Comparison of ENCODE assay signal across 15 mouse cellular contexts in the genomic region with DNA sequence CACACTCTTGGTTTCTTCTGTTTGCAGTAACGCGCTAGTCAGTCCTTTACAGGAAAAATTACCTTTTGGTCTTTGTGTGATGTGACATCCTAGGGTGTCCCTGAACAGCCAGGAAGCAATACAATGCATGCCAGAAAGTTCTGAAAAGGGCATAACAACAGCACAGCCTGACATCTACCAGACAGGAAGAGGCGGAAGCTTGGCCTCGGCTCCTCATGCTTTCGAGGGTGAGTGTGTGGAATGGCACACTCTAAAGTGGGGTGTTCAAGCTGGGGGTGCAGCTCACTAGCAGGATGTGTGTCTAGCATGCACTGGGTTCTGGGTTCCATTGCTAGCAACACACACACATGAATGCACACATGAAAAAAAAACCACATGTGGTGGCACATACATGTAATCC. TPM values are rescaled to one million over a fixed set of nuclear protein-coding genes. Genes with fewer than 3 reads are reported as not detected.
A peak's percentile ranks its signal among the peaks of the same experiment; 100 is the strongest.
DNase-seq lines count a peak whose midpoint lies in the region; ATAC-seq and TF ChIP-seq lines count a peak whose summit lies in the region.
"Had no signal": no experiment of that assay in that cellular context is flagged by ENCODE, and none has a peak within 500 bp of the region (broad histone marks: within the 10 kb centered on the region; RNA-seq: fewer than 3 reads in every experiment).

No protein-coding gene starts in this region.

- H3K27ac ChIP-seq in heart, embryonic 12.5 days (ENCODE audit: poor library complexity, severe bottlenecking) = 0 out of 2 replicates have a peak overlapping the region, but pooled peaks have one; percentile 15
- H3K27ac ChIP-seq in midbrain, embryonic 10.5 days (replicated peaks) = peak overlapping the region; percentile 74
- H3K27ac ChIP-seq in midbrain, embryonic 14.5 days (replicated peaks; ENCODE audit: low read depth, low read length) = no peak overlapping the region
- peak overlapping the region; percentile 67 for H3K27ac ChIP-seq in embryonic facial prominence, embryonic 10.5 days (replicated peaks)
- H3K27ac ChIP-seq in thymus, adult 2 months (ENCODE audit: control insufficient read depth, insufficient read depth, low read length) = no peak overlapping the region
- H3K27ac ChIP-seq: forebrain, embryonic 12.5 days; hindbrain, postnatal 0 days; lung, embryonic 15.5 days had no signal

- H3K4me3 ChIP-seq in heart, embryonic 12.5 days = no peak overlapping the region
- H3K4me3 ChIP-seq in midbrain, embryonic 10.5 days = no peak overlapping the region
- H3K4me3 ChIP-seq in midbrain, embryonic 14.5 days (replicated peaks; ENCODE audit: low read depth, low read length) = no peak overlapping the region
- H3K4me3 ChIP-seq in embryonic facial prominence, embryonic 10.5 days = no peak overlapping the region
- H3K4me3 ChIP-seq in thymus, adult 2 months (ENCODE audit: control insufficient read depth, insufficient read depth, low read length) = no peak overlapping the region
- H3K4me3 ChIP-seq: forebrain, embryonic 12.5 days; lung, embryonic 15.5 days had no signal

- no peak overlapping the region for H3K4me2 ChIP-seq in heart, embryonic 12.5 days
- H3K4me2 ChIP-seq in midbrain, embryonic 14.5 days (ENCODE audit: low read length) = no peak overlapping the region
- H3K4me2 ChIP-seq: forebrain, embryonic 12.5 days; lung, embryonic 15.5 days had no signal

- peaks cover 21% of the 10 kb centered on the region for H3K4me1 ChIP-seq in heart, embryonic 12.5 days (replicated peaks)
- peaks cover 51% of the 10 kb centered on the region for H3K4me1 ChIP-seq in midbrain, embryonic 10.5 days
- peaks cover 6% of the 10 kb centered on the region for H3K4me1 ChIP-seq in midbrain, embryonic 14.5 days (ENCODE audit: control insufficient read depth, insufficient read depth, low read length)
- peaks cover 34% of the 10 kb centered on the region for H3K4me1 ChIP-seq in embryonic facial prominence, embryonic 10.5 days
- peaks cover 7% of the 10 kb centered on the region; the same call in 1 of the 2 replicates for H3K4me1 ChIP-seq in thymus, adult 2 months (replicated peaks; ENCODE audit: control insufficient read depth, insufficient read depth, low read length)

- H3K9me3 ChIP-seq in heart, embryonic 12.5 days (replicated peaks) = no peaks in the 10 kb centered on the region
- 0 out of 2 replicates have a peak, but pooled peaks cover 4% of the 10 kb centered on the region for H3K9me3 ChIP-seq in midbrain, embryonic 10.5 days (replicated peaks)
- H3K9me3 ChIP-seq in midbrain, embryonic 14.5 days (ENCODE audit: control insufficient read depth, low read length) = no peaks in the 10 kb centered on the region
- H3K9me3 ChIP-seq in embryonic facial prominence, embryonic 10.5 days = no peaks in the 10 kb centered on the region
- H3K9me3 ChIP-seq: forebrain, embryonic 12.5 days; lung, embryonic 15.5 days had no signal

- no peaks in the 10 kb centered on the region for H3K36me3 ChIP-seq in heart, embryonic 12.5 days
- H3K36me3 ChIP-seq in midbrain, embryonic 10.5 days = no peaks in the 10 kb centered on the region
- no peaks in the 10 kb centered on the region for H3K36me3 ChIP-seq in midbrain, embryonic 14.5 days (ENCODE audit: control insufficient read depth, insufficient read depth, low read length)
- H3K36me3 ChIP-seq in embryonic facial prominence, embryonic 10.5 days (replicated peaks) = no peaks in the 10 kb centered on the region
- no peaks in the 10 kb centered on the region for H3K36me3 ChIP-seq in thymus, adult 2 months (ENCODE audit: control insufficient read depth, insufficient read depth, low read length)
- H3K36me3 ChIP-seq: forebrain, embryonic 12.5 days; lung, embryonic 15.5 days had no signal

- no peak for DNase-seq in heart, postnatal 36 days
- no peak for DNase-seq in midbrain, embryonic 10.5 days (ENCODE audit: low spot score)
- DNase-seq in midbrain, embryonic 14.5 days = no peak
- DNase-seq in embryonic facial prominence, embryonic 10.5 days (ENCODE audit: low spot score) = no peak
- DNase-seq in naive thymus-derived CD4-positive, alpha-beta T cell, adult 2 months (ENCODE audit: low read depth) = peak; percentile 56
- DNase-seq in thymus, adult 2 months = no peak
- DNase-seq: adrenal gland, adult 2 months; cerebellum, adult 9-10 months; gastrocnemius, postnatal 10 days; right cerebral cortex, postnatal 14 days; thymus, postnatal 14 days had no signal

- no peak for TF ChIP-seq POLR2A in thymus, adult 2 months (IDR thresholded peaks at IDR 0.05; ENCODE audit: control insufficient read depth, extremely low read depth, insufficient read depth, low read length, poor library complexity)

- intact Hi-C loops in heart, postnatal 36 days (cut with DNase I) = no loop called here

- 0 out of 2 replicates have a peak, but pooled peaks have one; percentile 53 for ATAC-seq in heart, embryonic 12.5 days (ENCODE audit: insufficient number of reproducible peaks, low FRiP score)
- no peak for ATAC-seq in midbrain, embryonic 14.5 days (ENCODE audit: low FRiP score, low TSS enrichment)
- ATAC-seq: hindbrain, postnatal 0 days had no signal

- 67% methylated on average over 5 of the region's 5 CpGs for WGBS in heart, embryonic 12.5 days
- 79% methylated on average over 5 of the region's 5 CpGs for WGBS in midbrain, embryonic 10.5 days
- 54% methylated on average over 5 of the region's 5 CpGs for WGBS in midbrain, embryonic 14.5 days
- WGBS in embryonic facial prominence, embryonic 10.5 days = 79% methylated on average over 5 of the region's 5 CpGs
- 64% methylated on average over 5 of the region's 5 CpGs for WGBS in thymus, adult 2 months

- no peak for TF ChIP-seq CTCF in thymus, adult 2 months (IDR thresholded peaks at IDR 0.05; ENCODE audit: borderline replicate concordance, control insufficient read depth, extremely low read depth, insufficient read depth, low read length, poor library complexity)

- no peaks in the 10 kb centered on the region for H3K27me3 ChIP-seq in heart, embryonic 12.5 days (replicated peaks)
- H3K27me3 ChIP-seq in midbrain, embryonic 10.5 days (ENCODE audit: low read depth, poor library complexity, severe bottlenecking) = no peaks in the 10 kb centered on the region
- no peaks in the 10 kb centered on the region for H3K27me3 ChIP-seq in midbrain, embryonic 14.5 days (ENCODE audit: control insufficient read depth, insufficient read depth, low read length)
- no peaks in the 10 kb centered on the region for H3K27me3 ChIP-seq in embryonic facial prominence, embryonic 10.5 days (replicated peaks; ENCODE audit: low read depth, poor library complexity, severe bottlenecking)
- no peaks in the 10 kb centered on the region for H3K27me3 ChIP-seq in thymus, adult 2 months (ENCODE audit: control insufficient read depth, insufficient read depth, low read length)
- H3K27me3 ChIP-seq: forebrain, embryonic 12.5 days; lung, embryonic 15.5 days had no signal

- no peak overlapping the region for H3K9ac ChIP-seq in heart, embryonic 12.5 days
- no peak overlapping the region for H3K9ac ChIP-seq in midbrain, embryonic 14.5 days (replicated peaks; ENCODE audit: low read length)
- H3K9ac ChIP-seq: forebrain, embryonic 12.5 days; lung, embryonic 15.5 days had no signal

RNA-seq across cellular contexts. Expression of a gene that starts 9.6 kb away (rescaled TPM):
- polyA plus RNA-seq in heart, embryonic 12.5 days (2016; fragmentation: Nextera tagmentation; extraction: Ambion mirVana) = 5.8 and 7.2 TPM in 2 replicates
- total RNA-seq in heart, postnatal 36 days (2021) = 10 to 100 TPM; 15.7 to 15.8 TPM
- polyA plus RNA-seq in midbrain, embryonic 10.5 days (2016; fragmentation: Nextera tagmentation; extraction: Ambion mirVana) = 3.7 and 5.3 TPM in 2 replicates
- polyA plus RNA-seq in midbrain, embryonic 14.5 days (2014; fragmentation: Nextera tagmentation; extraction: Ambion mirVana) = 4.2 and 4.6 TPM in 2 replicates
- 4.8 and 5.1 TPM in 2 replicates for polyA plus RNA-seq in embryonic facial prominence, embryonic 10.5 days (2016; fragmentation: Nextera tagmentation; extraction: Ambion mirVana)
- polyA plus RNA-seq in thymus, adult 2 months (2012; rRNA removed) = 27.9 and 33.7 TPM in 2 replicates

Comparison
In these comparisons a context has a peak if more than half of its experiments do, and no peak if none do; other contexts are left out.
1. H3K27ac ChIP-seq: peak in heart, embryonic 12.5 days (single experiment), midbrain, embryonic 10.5 days (single experiment) and embryonic facial prominence, embryonic 10.5 days (single experiment); none in midbrain, embryonic 14.5 days (single experiment) and thymus, adult 2 months (single experiment).